Mouse (Mus musculus) right cerebral cortex, adult 2 months (tissue): ENCODE measurements at regions not wholly inside any gene's neighbourhood (a gene's known extent, or its start where the extent isn't known, plus 50 kb on each side); places are given as distances from the start of the nearest gene placed in this dataset.

Source experiments
- DNase-seq, 2 experiments: peaks; one replicate each; pipeline ENCODE4 v3.0.0; 2021 to 2022; ENCODE audit warnings: low spot score in 2 of 2

DNA sequence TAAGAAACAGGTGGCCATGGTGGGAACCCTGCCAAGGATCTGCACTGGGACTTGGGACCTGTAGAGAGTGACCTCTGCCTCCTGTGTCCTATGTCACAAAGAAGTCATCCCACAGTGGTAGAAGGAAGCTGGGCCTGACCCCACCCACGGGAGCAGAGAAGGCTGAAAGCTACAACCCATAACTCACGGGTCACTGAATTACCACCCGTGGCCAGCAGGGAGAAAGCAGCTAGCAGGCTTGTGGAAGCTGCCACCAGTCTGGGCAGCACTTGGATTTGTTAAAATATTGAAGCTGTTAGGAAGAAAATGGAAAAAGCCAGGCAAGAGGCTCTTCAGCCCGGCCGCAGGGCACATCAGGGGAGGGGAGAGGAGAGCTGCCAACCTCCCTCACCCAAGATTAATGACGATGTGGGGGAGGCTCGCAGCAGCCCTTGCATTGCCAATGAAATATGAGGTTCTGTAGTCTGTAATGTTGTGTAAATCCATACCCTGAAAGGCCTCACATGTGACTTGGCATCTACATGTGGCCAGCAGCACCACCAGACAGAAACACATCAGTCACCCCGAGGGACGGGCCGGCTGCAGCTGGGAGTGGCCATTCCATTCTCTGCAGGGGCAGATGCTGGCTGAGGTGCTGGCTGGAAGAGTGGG, 94.5 kb downstream of the Olfm1 start:
- no peak for DNase-seq

DNA sequence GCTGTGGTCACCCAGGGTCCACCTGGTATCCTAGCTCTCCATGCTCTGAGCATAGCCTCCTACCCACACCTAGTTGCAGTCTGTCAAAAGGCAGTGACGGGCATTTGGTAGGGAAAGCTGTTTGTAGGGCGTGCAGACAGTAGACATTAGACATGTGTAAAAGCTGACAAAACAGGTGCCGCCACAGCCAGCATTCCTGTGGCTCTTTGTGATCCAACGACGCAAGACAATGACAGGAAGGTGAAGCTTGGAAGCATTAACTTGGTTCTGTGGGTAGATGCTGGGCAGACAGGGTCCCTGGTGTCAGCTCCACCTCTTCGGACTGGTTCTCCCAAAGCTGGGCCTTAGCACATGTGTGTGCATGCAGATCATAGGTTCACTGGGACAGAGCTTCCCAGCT, 96.5 kb downstream of the Olfm1 start:
- no peak for DNase-seq

DNA sequence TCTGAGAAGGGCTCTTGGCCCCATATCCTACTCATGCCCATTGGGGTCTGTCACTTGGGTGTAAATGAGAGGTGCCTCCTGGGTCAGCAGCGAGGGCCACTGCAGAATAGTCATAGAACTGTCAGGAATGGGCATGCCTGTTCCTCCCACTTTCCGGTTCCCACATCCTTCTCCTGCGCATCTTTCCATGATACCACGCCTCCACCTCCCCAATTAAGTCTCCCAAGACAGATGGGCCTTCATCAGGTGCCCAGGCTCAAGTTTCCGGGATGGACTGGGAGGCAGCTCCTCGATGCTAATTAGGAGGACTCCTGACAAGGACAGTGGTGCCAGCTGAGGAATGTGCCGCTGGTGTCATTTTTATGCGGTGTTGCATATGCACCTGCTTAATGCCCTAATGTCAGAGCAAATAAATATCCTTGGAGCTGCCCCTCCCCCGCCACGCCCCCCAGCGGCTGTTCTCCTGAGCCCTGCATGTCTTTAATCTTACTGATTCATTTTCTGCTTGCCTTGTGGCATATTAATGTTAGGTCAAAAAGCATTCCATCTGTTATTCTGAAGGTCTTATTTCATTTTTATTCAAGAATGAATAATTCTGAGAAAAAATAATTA, 97.2 kb downstream of the Olfm1 start:
- DNase-seq = no peak

DNA sequence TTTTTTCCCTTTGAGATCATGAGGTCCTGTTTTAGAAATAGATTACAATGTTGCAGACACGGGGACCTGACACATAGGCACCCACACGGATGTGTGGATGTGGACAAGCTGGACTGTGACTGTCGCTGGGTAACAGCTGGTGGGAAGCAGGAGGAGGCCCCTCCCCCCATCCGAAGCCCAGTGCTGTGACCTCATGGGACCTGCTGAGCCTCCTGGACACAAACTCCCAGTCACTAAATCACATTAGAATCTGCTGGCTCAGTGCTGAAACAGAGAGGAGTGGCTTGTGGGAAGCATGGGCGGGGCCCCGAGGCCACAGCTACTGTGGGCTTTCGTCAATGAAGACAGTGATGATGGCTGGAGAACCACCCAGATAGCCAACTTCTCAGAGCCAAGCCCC, 101.7 kb downstream of the Olfm1 start:
- no peak for DNase-seq

DNA sequence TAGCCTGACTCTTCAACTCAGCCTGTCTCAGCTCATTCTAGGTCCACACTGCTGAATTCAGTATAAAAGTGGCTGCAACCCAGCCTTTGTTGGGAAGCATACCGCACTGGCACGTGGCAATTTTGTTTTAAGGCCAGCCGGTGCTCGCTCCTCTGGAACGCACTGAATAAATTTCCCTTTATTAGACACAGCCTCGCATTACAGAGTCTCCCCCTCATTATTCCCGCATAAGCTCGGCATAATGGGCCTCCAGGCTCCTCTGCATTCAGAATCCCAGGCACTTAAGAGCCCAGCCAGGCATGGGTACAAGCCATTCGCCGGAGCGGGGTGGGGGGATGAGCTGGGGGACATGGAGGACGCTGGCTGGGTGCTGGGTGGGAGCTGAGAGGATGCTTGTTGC, 103.4 kb downstream of the Olfm1 start:
- peak in 1 of 2 experiments; percentile 29 for DNase-seq

DNA sequence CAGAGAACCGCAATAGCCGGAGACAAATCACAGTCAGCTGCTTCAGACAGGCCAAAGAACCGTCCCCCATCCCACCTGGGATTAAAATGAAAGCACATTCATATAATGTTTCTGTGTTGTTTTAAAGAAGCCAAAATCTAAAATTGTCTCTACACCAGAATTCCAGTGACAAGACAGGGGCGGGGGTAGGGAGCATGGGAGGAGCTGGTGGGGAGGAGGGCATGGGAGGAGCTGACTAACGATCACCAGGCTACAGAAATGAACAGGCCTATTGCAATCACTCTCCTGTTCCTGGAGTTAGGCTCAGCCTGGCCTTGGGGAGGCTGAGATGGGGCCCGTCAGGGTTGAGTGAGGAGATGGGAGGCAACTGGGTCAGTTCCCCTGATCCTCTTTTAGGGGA, 105.9 kb downstream of the Olfm1 start:
- DNase-seq = peak in 1 of 2 experiments; percentile 28

DNA sequence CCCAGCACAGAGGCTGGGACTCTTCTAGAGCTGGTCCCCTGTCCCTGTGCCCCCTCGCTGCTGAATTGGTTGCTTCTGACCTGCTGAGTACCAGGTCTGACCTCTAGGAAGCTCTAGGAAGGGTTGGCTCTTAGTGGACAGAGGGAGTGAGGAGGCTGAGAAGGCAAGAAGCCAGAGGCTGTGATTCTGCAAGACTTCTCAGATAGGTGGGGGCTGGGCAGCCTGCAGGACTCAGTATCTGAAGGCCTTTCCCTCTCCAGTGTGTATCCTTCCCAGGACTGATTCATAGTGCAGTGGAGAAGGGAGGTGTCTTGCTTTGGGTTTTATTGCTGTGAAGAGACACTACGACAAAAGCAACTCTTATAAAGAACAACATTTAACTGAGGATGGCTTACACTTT, 106.6 kb downstream of the Olfm1 start:
- DNase-seq = no peak

DNA sequence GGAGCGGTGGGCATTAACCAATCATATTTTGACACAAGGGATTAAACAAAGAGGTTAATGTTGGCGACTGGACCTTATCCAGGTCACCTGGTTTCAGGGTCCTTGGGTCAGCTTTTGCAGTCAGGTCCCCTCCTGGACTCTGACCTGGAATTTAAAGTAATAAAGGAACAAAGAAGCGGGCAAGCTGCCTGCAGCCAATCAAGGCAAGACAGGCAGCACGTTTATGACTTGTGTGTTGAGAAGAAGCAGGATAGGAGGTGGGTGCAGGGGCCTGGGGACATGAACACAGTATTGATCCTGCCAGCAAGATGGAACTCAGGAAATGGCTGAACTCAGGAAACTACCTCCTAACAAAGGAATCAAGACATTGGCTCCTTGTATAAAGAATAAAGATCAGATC, 108.5 kb downstream of the Olfm1 start:
- DNase-seq = no peak

DNA sequence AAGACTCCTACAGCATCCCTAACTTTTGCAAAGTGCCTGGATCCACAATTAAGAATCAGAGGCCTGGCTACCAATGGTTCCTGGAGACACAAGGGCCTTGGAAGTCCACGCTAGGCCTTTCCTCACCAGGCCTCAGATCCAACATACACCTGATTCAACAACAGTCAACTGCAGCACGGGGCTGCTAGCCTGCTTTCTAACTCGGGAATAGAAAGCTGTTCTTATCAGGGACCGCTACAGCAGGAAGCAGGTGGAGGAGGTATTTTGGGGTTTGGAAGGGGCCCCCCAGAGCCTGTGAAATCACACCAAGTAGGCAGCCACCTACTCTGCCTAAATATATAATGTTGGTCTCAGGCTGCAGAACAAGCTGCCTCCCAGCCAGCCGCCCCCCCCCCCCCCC, 111.1 kb downstream of the Olfm1 start:
- peak; percentile 73 to 75 for DNase-seq

DNA sequence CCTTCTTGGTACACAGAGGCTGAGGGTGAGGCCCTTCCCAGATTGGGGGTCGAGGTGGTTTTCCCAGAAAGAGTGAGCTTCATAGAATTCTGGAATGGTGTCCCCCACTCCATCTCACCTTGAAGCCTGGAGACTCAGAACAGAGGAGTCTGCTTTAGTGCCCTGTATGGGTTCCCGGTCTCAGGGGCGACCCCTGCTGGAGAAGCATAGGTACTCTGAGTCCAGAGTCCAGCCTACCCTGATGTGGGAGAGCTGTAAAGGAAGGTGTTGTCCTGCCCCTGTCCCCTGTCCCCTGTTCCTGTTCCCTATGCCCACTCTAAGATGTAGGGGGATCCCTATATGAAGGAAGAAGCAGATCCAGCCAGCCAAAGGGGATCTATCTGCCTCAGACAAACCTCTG, 111.9 kb downstream of the Olfm1 start:
- DNase-seq = peak in 1 of 2 experiments; percentile 45

DNA sequence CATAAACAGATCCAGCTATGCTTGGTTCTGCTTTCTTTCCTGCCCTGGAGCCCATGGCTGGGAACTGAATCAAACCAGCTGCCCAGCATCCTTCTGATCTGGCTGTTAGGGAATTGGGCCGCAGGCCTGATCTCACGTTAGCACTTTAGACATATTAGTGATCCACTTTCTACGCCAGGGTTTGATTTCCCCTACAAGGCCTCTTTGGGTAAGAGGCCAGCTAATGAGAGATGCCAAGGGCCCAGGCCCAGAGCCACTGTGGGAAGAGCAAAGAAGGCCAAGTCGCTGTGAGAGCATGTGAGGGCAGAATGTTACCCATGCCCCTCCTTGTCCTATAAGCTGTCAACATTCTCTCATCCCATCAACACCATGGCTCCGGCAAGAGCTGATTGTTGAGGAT, 116.3 kb downstream of the Olfm1 start:
- no peak for DNase-seq

DNA sequence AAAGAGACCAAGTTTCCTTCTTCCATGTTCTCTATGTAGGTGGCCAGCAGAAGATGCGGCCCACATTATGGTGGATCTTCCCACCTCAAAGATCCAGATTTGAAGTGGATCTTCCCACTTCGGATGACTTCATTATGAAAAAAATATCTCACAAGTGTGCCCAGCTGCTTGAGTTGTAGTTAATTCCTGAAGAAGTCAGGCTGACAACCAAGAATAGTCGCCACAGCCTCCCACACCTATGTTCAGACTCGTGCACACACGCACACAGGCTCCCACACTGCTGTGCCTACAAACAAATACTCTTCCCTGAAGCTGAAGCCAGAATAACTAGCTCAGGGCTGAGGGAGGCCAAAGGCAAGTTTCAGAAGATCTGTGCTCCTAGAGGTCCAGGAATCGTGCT, 119.4 kb downstream of the Olfm1 start:
- DNase-seq = peak; percentile 71 to 74

DNA sequence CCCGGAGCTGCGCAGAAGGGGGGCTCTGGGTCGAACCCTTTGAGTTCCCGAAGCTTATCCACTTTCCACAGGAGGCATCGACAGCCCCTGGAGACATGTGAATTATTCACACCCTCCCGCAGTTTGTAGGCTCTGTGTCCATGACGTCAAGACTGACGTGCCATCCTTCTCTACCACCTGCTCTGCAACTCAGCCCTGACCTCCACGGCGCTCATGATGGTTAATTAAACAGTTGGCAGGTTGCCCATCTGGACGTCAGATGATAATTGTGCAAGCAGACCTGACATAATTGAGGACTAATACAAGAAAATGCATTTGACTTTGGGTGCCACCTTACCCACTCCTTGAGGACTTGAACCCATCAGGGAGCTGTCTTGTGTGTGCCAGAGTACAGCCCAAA, 121.1 kb upstream of the Ppp1r26 start:
- DNase-seq = no peak

DNA sequence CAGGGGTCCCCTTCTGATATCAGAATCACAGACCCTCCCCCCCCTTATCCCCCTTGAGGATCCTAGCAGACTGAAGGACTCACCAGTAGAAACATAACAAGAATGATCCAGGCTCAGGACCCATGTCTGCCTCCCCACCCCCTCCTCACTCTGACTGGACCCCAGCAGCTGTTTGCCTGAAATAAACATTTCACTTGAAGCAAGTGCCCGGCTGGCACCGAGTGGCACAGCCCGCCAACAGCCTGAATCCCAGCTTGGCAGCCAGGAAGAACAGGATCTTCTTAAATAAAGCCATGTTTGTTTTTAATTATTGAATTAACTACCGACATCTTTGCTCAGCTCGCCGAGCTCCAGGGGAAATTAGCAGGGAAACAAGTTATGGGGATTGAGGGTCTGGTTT, 120.5 kb upstream of the Ppp1r26 start:
- no peak for DNase-seq

DNA sequence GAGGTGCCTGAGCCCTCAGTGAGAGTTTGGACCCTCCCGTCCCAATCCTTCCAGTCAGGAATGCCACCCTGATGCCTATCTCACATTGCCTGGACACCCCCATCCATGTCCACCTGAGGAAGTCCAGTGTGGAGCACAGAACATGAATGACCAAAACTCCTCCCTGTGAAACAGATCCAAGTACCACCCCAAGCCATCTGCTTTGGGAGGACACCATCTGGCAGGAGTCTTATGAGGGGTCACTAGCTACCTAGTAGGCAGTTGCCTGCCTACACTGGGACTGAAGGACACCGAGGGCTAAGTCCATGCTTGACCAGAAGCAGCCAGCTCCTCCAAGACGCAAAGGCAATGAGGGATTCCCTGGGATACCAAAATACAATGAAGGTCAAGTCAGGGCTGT, 119.9 kb upstream of the Ppp1r26 start:
- no peak for DNase-seq

DNA sequence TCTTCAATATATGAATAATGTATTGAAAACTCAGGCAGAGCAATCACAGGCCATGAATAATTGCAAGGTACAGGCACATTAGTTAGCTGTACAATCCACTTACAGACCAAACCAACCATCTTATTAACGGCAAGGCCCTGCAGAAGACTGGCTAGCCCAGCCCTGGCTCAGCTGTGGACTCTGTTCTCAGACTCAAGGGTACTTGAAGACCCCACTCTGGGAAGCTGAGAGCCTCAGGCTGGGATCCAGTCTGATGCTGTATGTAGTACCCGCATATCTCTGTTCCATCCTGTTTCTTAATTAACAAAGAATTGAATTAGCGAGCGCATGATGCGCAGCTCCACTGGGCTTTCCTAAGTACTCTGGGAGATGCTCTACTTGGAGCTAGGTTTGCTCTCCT, 117.5 kb upstream of the Ppp1r26 start:
- DNase-seq = no peak

DNA sequence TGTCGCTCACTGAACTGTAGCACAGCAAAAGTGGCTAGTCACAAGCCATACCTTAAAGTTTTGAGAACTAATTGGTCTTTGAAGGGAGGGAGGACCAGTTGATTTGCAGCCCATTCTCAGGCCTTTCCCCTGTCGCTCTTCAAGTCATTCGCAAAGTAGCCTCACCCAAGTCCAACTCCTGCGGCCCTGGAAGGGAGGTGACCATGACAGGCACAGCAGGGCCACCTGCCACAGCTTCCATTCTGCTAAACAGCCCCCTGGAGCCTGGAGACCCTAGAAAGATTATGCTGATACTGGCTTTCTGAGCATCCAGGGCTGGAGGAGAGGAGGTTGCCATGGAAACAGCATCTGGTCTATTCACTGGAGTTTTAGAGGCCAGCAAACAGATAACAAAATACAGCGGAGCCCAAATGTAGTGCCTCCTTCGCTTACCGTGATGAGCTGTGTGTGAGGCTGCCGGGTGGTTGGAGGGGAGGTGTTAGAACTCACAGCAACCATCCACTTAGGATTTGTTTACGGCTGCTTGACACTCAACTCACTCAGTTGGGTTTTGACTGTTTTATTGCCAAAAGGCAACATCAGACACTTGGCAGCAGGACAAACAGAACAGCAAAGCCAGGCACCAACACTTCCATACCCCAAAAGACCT, 111.3 kb upstream of the Ppp1r26 start:
- DNase-seq = peak; percentile 45

DNA sequence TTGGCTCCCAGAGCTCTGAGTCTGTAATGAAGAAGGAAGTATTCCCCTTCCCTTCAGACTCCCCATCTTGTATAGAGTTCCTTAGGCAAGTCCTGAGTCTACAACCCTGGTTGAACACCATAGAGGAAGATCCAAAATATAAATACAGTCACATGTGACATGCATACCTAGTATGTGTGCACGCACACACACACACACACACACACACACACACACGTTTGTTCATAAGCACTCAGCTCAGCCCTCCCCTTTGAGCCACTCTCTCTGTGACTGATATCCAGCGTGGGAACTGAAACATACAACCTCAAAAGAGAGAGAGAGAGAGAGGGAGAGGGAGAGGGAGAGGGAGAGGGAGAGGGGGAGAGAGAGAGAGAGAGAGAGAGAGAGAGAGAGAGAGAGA, 110.8 kb upstream of the Ppp1r26 start:
- no peak for DNase-seq

DNA sequence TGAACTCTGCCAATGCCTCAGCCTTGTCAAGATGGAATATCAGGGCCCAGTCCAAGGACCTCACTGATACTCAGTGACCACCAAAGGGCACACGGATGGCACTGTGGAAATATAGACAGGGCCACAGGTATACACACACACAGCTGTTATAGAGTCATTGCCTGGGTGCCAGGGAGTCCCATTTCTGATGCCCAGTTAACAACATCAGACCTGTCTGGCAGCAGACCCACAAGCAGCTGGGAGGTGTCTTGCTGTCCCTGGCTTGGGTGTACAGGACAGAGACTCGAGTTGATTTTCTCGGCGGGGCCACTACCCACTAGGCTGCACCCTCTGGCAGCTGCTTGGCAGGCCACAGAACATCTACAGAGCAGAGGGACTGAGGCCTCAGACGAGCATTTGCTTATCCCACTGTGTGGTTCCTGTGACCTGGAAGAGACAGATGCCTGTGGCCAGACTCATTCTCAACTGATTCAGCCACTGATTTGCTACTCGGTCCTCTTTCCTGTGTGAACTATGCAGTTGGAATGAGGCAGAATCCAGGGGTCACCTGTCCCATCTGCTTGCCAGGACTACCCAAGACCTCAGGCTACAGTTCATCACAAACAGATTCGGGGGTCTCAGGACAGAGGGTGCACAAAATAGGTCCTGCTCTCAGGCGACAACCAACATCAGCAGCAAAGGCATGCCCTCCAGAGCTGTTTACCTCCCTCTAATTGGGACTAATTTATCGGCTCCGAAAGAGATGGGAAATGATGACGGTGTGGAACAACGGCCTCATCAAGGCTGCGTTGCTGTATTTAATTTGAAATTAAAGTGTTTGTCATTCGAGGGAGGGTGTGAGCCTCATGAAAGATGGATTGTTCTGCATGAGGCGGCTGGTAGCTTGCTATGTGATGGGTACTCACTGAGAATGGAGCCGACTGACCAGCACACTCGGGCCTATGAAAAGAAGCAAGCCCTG, 110.0 kb upstream of the Ppp1r26 start:
- DNase-seq = no peak

DNA sequence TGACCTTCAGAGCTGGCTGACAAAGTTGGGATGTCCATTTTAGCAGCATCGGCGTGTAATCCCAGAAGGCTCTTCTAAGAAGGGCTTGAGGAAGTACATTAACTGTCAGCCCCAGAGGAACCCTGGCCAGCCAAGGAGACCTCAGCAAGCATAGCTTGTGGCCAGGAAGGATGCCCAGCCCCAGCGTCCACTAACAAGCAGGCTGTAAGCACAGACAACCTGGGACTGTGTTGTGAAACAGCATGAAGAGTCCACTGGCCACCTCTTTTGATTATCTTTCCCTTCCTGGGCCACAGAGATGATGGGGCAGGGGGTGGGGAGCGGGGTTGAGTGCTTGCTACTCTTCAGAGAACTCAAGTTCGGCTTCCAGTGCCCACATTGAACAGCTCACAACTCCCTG, 109.0 kb upstream of the Ppp1r26 start:
- DNase-seq = no peak

DNA sequence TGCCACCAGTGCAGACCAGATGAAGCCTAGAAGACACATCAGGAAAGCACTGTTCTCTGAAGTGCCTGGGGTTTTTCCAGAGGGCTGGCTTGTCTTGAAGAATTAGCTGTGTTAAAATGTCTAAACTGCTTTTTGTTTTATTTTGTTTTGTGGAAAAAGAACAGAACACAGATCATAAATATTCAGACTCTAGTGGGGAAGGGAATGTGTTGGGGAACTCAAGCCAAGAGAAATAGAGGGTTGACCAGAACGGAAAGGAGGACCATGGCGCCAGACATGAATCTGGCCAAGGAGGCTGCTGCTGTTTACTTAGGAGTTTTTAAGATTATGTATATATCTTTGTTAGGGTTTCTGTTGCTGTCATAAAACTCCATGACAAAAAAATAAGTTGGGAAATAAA, 105.3 kb upstream of the Ppp1r26 start:
- DNase-seq = no peak

DNA sequence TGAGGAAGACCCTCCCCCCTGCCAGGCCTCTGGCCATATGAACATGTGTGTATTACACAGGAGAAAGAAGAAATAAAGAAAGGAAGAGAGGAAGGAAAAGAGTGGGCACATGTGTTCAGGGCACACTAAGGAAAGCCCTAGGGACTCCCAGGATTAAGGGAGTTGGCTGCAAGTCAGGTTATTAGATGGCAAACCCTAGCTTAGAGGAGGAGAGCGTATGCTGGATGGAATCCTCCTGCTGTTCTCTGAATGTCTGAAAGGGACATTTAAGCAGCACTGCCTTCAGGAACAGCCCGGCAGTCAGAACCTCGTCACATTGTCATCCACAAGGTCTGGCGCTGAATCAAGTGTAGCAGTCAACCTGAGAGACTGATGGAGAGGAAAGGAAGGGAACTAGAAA, 98.1 kb upstream of the Ppp1r26 start:
- no peak for DNase-seq
